Mouse (Mus musculus) c-Kit-positive CD71-positive TER-119-positive erythroid progenitor cells, embryonic 14.5 days (primary cell): Measurements from ENCODE around the gene Tdrd1.

Source experiments
- DNase-seq: peaks from one replicate; pipeline ENCODE4 v3.0.0-alpha.2; 2013; ENCODE audit warnings: low spot score

Gene Tdrd1

DNA sequence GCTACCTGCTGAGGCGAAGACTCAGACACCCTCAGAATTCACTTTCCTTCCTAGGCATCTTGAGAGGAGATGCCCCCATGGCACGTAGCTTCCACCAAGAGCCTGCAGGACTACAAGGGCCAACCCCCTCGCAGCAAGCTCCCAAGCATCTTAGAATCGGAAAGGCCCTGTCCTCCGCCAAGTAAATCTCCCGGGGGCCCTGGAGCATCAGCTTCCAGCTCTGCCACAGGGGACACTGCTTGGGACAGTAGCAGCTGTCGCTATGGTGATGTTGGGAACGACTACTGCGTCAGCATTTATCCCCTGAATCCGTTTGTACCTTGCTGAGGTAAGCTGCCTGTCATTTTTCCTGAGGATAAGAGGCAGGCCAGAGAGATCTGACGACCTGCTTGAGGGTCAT lies 84.6 kb downstream of the Tdrd1 start:
- DNase-seq = no peak

DNA sequence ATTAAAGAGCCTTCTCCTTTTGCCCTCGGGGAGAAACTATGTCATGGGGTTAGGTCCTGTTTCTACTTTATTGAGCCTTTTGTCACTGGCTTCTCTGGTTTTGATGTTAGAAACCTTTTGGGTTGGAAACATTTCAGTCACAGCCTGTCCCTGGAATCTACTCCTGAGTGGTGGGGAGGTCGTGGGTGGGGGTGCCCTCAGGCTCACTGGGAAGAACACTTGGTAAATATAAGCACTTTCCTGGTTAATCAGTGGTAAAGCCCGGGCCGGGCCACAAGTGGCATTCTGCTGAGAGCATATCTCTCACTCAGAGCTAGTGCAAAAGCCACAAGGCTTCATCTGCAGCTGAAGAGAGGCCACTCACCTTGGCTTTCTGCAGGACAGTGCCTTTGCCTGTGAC lies 87.8 kb downstream of the Tdrd1 start:
- no peak for DNase-seq

DNA sequence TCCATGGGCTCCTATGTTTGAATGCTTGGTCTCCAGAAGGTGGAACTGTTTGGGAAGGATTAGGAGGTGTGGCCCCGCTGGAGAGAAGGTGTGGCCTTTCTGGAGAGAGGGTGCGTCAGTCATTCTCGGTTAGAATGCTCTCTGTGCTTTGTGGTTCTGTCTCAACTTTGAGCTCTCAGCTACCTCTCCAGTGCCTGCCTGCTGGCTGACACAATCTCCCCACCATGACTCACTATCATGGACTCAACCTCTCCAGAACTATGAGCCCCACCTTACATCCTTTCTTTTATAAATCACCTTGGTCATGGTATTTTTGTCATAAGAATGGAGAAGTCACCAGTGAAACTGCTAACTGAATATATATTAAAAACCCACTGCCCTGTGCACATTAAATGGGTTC lies 88.6 kb downstream of the Tdrd1 start:
- no peak for DNase-seq

DNA sequence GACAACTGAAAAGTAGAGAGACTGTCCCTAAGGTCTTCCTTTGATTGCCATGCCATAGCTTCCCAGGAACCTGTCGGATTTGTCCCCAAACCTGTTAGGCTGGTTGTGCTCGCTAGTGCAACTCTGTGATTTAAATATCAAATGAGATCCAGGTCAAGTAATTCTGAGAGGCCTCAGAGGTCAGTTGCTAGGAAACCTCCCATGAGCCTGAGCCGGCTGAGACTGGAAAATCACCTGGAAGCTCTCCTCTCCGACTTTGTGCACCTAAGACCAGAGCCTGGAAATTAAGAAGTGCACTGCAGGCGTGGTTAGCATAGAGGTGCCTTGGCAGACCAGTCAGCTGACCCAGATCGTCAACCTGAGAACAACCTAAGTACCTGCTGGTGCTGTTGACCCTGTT lies 89.1 kb downstream of the Tdrd1 start:
- no peak for DNase-seq
